Mouse (Mus musculus) CH12.LX (cell line): ENCODE measurements around the gene Gabpb2. TPM values are rescaled to one million over a fixed set of nuclear protein-coding genes. Genes with fewer than 3 reads are reported as not detected.

ENCODE experiments used
- DNase-seq: peaks from one replicate; pipeline ENCODE4 v3.0.0-alpha.2; 2013; ENCODE audit errors: extremely low read depth
- H3K27ac ChIP-seq: 2 replicates; pipeline ENCODE4 v1.5.1; 2012; ENCODE audit warnings: low read depth, mild to moderate bottlenecking, control low read depth, moderate library complexity; ENCODE audit not compliant: insufficient read depth
- H3K27me3 ChIP-seq: replicated peaks from 2 replicates; pipeline ENCODE3; 2012; ENCODE audit warnings: inconsistent platforms
- H3K36me3 ChIP-seq, 2 experiments: replicated peaks in 1 of 2; 2 replicates each; pipeline versions ENCODE3 to v1.6.1; 2012; ENCODE audit warnings: inconsistent platforms in 1 of 2, low read length in 1 of 2, mild to moderate bottlenecking in 1 of 2, mixed read lengths in 1 of 2, moderate library complexity in 1 of 2; ENCODE audit not compliant: control insufficient read depth in 1 of 2, insufficient read depth in 1 of 2
- H3K4me1 ChIP-seq, 2 experiments: 2 replicates each; pipeline ENCODE4 v1.6.1; 2012; ENCODE audit warnings: inconsistent platforms in 1 of 2, moderate library complexity in 1 of 2; ENCODE audit not compliant: insufficient read depth in 2 of 2, control insufficient read depth in 1 of 2
- H3K4me2 ChIP-seq: 2 replicates; pipeline ENCODE4 v1.6.1; 2012; ENCODE audit warnings: low read depth, mild to moderate bottlenecking, control low read depth; ENCODE audit not compliant: poor library complexity, insufficient read depth, severe bottlenecking
- H3K4me3 ChIP-seq, 3 experiments: fragments of 150-350 bp in 1 of 3; sonication (generic) in 1 of 3; replicated peaks in 1 of 3; 2 replicates each; pipeline versions ENCODE3 to v1.5.1; 2011 to 2012; ENCODE audit warnings: low read depth in 2 of 3, low read length in 2 of 3, mild to moderate bottlenecking in 2 of 3, moderate library complexity in 2 of 3, control low read depth in 1 of 3, improper control_type of control experiment in 1 of 3, inconsistent platforms in 1 of 3, mixed read lengths in 1 of 3; ENCODE audit not compliant: poor library complexity in 1 of 3
- H3K79me2 ChIP-seq: replicated peaks from 2 replicates; pipeline ENCODE4 v1.6.1; 2012; ENCODE audit warnings: mild to moderate bottlenecking, moderate library complexity; ENCODE audit not compliant: control insufficient read depth, poor library complexity, insufficient read depth, severe bottlenecking; ENCODE audit errors: extremely low read depth
- H3K9ac ChIP-seq: 2 replicates; pipeline ENCODE4 v1.6.1; 2012; ENCODE audit warnings: low read depth, mild to moderate bottlenecking, control low read depth, moderate library complexity; ENCODE audit not compliant: insufficient read depth
- H3K9me3 ChIP-seq: replicated peaks from 2 replicates; pipeline ENCODE3; 2012; ENCODE audit warnings: low read length, inconsistent platforms, mixed read lengths
- BHLHE40 ChIP-seq: IDR thresholded peaks from 2 replicates; pipeline ENCODE4 v1.6.1; 2011; ENCODE audit warnings: mild to moderate bottlenecking, low read depth, low read length, improper control_type of control experiment
- CHD1 ChIP-seq: IDR thresholded peaks from 2 replicates; pipeline ENCODE4 v1.6.1; 2012; ENCODE audit warnings: low read depth, low read length, improper control_type of control experiment, inconsistent platforms
- E2F4 ChIP-seq: IDR thresholded peaks from 2 replicates; pipeline ENCODE4 v1.6.1; 2011; ENCODE audit warnings: low read depth, low read length, improper control_type of control experiment; ENCODE audit not compliant: insufficient replicate concordance
- ELF1 ChIP-seq: IDR thresholded peaks from 2 replicates; pipeline ENCODE4 v1.6.1; 2014; ENCODE audit warnings: low read depth, mild to moderate bottlenecking, inconsistent platforms, low read length, improper control_type of control experiment
- EP300 ChIP-seq: IDR thresholded peaks from 2 replicates; pipeline ENCODE4 v1.6.1; 2011; ENCODE audit warnings: low read length, improper control_type of control experiment
- ETS1 ChIP-seq: conservative IDR thresholded peaks from 2 replicates; pipeline ENCODE4 v1.6.1; 2012; ENCODE audit warnings: low read depth, mild to moderate bottlenecking, inconsistent platforms, low read length, improper control_type of control experiment, moderate library complexity
- KAT2A ChIP-seq: IDR thresholded peaks from 2 replicates; pipeline ENCODE4 v1.6.1; 2012; ENCODE audit warnings: low read length, improper control_type of control experiment, inconsistent platforms; ENCODE audit not compliant: insufficient replicate concordance
- MAFK ChIP-seq: IDR thresholded peaks from 2 replicates; pipeline ENCODE4 v1.6.1; 2011; ENCODE audit warnings: low read length, improper control_type of control experiment; ENCODE audit not compliant: insufficient replicate concordance
- MAX ChIP-seq: IDR thresholded peaks from 2 replicates; pipeline ENCODE4 v1.6.1; 2011; ENCODE audit warnings: low read length, improper control_type of control experiment
- MEF2A ChIP-seq: IDR thresholded peaks from 2 replicates; pipeline ENCODE4 v1.6.1; 2014; ENCODE audit warnings: low read depth, mild to moderate bottlenecking, inconsistent platforms, low read length, improper control_type of control experiment, borderline replicate concordance
- MXI1 ChIP-seq: IDR thresholded peaks from 2 replicates; pipeline ENCODE4 v1.6.1; 2011; ENCODE audit warnings: mild to moderate bottlenecking, low read depth, low read length, improper control_type of control experiment
- NRF1 ChIP-seq: IDR thresholded peaks from 2 replicates; pipeline ENCODE4 v1.6.1; 2014; ENCODE audit warnings: low read depth, mild to moderate bottlenecking, inconsistent platforms, low read length, improper control_type of control experiment, moderate library complexity
- RCOR1 ChIP-seq: conservative IDR thresholded peaks from 2 replicates; pipeline ENCODE4 v1.6.1; 2012; ENCODE audit warnings: low read depth, mild to moderate bottlenecking, inconsistent platforms, low read length, improper control_type of control experiment
- SIN3A ChIP-seq: IDR thresholded peaks from 2 replicates; pipeline ENCODE4 v1.6.1; 2012; ENCODE audit warnings: low read length, improper control_type of control experiment, inconsistent platforms
- TCF12 ChIP-seq: IDR thresholded peaks from 2 replicates; pipeline ENCODE4 v1.6.1; 2014; ENCODE audit warnings: low read depth, mild to moderate bottlenecking, inconsistent platforms, low read length, improper control_type of control experiment
- UBTF ChIP-seq: IDR thresholded peaks from 2 replicates; pipeline ENCODE4 v1.6.1; 2012; ENCODE audit warnings: low read depth, mild to moderate bottlenecking, inconsistent platforms, low read length, improper control_type of control experiment, moderate library complexity
- USF1 ChIP-seq: IDR thresholded peaks from 2 replicates; pipeline ENCODE4 v1.6.1; 2014; ENCODE audit warnings: low read depth, mild to moderate bottlenecking, inconsistent platforms, low read length, improper control_type of control experiment
- ZC3H11A ChIP-seq: IDR thresholded peaks from 2 replicates; pipeline ENCODE4 v1.6.1; 2012; ENCODE audit warnings: low read depth, mild to moderate bottlenecking, inconsistent platforms, low read length, improper control_type of control experiment
- ZMIZ1 ChIP-seq: IDR thresholded peaks from 2 replicates; pipeline ENCODE4 v1.6.1; 2012; ENCODE audit warnings: low read depth, mild to moderate bottlenecking, inconsistent platforms, low read length, improper control_type of control experiment
- dilution Hi-C: fragments of 300-500 bp; cut with MboI; formaldehyde crosslinking; loops from 2 replicates; pipeline ENCODE4 v1.14.3; 2020; ENCODE audit warnings: low sequenced_read_pairs; ENCODE audit not compliant: extremely low pct_unique_long_range_greater_than_20kb, extremely low pct_ligation_motif_present
- in situ Hi-C: fragments of 300-500 bp; cut with MboI; formaldehyde crosslinking; loops from 3 replicates; pipeline ENCODE4 v1.14.3; 2019; ENCODE audit warnings: low sequenced_read_pairs, low pct_ligation_motif_present, low pct_unique_long_range_greater_than_20kb, mixed read lengths
- polyA plus RNA-seq: library from polyadenylated mRNA; unstranded; fragments of >175 nt; gene quantifications from 2 replicates; pipeline ENCODE4 v1.2.1, GENCODE M21; 2012; ENCODE audit warnings: low read depth; ENCODE audit not compliant: insufficient read length
- total RNA-seq, 2 experiments: library from RNA; depleted of rRNA; stranded (reverse); fragments of 300-350 nt in 1 of 2; fragments of >200 nt in 1 of 2; gene quantifications; 2 replicates each; pipeline ENCODE4 v1.2.3; 2012 to 2014

Gene Gabpb2
- total and polyA plus RNA-seq, 3 experiments = 14.7 to 20.6 (median 16.6) TPM

GRCm38 (mm10) chr3:95227214-95227613 lies 9.5 kb upstream of the Gabpb2 start:
- H3K4me2 ChIP-seq = peak overlapping the region; percentile 22; the same call in 1 of the 2 replicates
- TF ChIP-seq NRF1 (no peak), MAFK (0 out of 2 replicates have a peak, but pooled peaks have one; percentile 17), MXI1 (0 out of 2 replicates have a peak, but pooled peaks have one; percentile 37), SIN3A (peak; percentile 36), CHD1 (peak; percentile 27; the same call in 1 of the 2 replicates)
- peaks cover 26 to 45% of the 10 kb centered on the region in 2 experiments for H3K36me3 ChIP-seq
- peak; percentile 27 for DNase-seq
- no peaks in the 10 kb centered on the region for H3K27me3 ChIP-seq
- in situ Hi-C loops = no loop called here
- peaks cover 3% of the 10 kb centered on the region for H3K9me3 ChIP-seq
- peak overlapping the region; percentile 76 to 97 (median 96) for H3K4me3 ChIP-seq
- dilution Hi-C loops = no loop called here
- H3K79me2 ChIP-seq = peaks cover 85% of the 10 kb centered on the region
- H3K4me1 ChIP-seq = peaks cover 9 to 38% of the 10 kb centered on the region in 2 experiments
- H3K9ac ChIP-seq = peak overlapping the region; percentile 95
- H3K27ac ChIP-seq = no peak overlapping the region

DNA sequence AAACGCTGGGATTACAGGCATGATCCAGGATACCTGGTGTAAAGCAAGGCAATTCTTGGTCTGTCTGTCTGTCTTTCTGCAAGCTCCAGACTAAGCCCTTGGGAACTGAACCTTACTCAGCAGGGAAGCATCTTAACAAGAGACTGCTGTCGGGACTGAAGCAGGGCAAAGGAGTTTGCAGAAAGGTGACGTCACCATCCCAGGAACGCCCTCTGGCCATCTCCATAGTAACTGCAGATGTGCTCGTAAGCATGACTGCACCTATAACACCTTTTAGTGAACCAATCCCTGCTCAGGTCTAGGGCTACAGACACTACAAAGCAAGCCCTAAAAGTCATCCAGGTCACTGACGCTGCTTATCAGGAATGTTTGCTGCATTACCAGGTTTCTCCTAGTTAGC lies 6.6 kb upstream of the Gabpb2 start:
- Histone ChIP-seq H3K4me2 (no peak overlapping the region), H3K27me3 (no peaks in the 10 kb centered on the region), H3K79me2 (peaks cover 62% of the 10 kb centered on the region), H3K27ac (no peak overlapping the region), H3K9ac (no peak overlapping the region), H3K4me1 (peaks cover 0 to 34% of the 10 kb centered on the region in 2 experiments; a peak in 3 of 4 replicates), H3K4me3 (no peak overlapping the region), H3K36me3 (peaks cover 40 to 64% of the 10 kb centered on the region in 2 experiments), H3K9me3 (peaks cover 3% of the 10 kb centered on the region)
- dilution Hi-C loops (no loop called here), in situ Hi-C loops (loop anchor here (5.0 kb wide), 1 partner anchor 33 kb away; no protein-coding TSS in a partner anchor)
- peak; percentile 32 for DNase-seq
- TF ChIP-seq MEF2A (no peak), BHLHE40 (no peak), ZMIZ1 (no peak), ETS1 (no peak), MAFK (no peak), UBTF (no peak), MXI1 (no peak), ZC3H11A (no peak), E2F4 (no peak), MAX (no peak), USF1 (no peak), KAT2A (no peak), RCOR1 (no peak), TCF12 (no peak), ELF1 (no peak), EP300 (no peak)
